Mouse (Mus musculus) megakaryocyte, embryonic 14.5 days (primary cell): ENCODE data around the gene Utp20. TPM values are rescaled to one million over a fixed set of nuclear protein-coding genes. Genes with fewer than 3 reads are reported as not detected.

Source experiments
- H3K27me3 ChIP-seq: replicated peaks from 2 replicates; pipeline ENCODE3; 2012; ENCODE audit warnings: inconsistent platforms
- H3K36me3 ChIP-seq: replicated peaks from 2 replicates; pipeline ENCODE3; 2012; ENCODE audit warnings: low read length, inconsistent platforms, mixed read lengths
- H3K4me1 ChIP-seq: 2 replicates; pipeline ENCODE4 v1.6.1; 2012; ENCODE audit warnings: inconsistent platforms
- H3K4me3 ChIP-seq: replicated peaks from 2 replicates; pipeline ENCODE3; 2012; ENCODE audit warnings: moderate library complexity, mild to moderate bottlenecking, inconsistent platforms
- H3K9me3 ChIP-seq: 2 replicates; pipeline ENCODE4 v1.6.1; 2012; ENCODE audit warnings: inconsistent platforms
- FLI1 ChIP-seq: IDR thresholded peaks from 2 replicates; pipeline ENCODE4 v1.6.1; 2012; ENCODE audit warnings: low read length, inconsistent platforms, mixed read lengths
- GATA1 ChIP-seq: IDR thresholded peaks from 3 replicates; pipeline ENCODE4 v1.6.1; 2012; ENCODE audit warnings: mixed read lengths, low read length, inconsistent platforms, borderline replicate concordance
- polyA plus RNA-seq: library from polyadenylated mRNA; stranded (reverse); fragments of >175 nt; gene quantifications from 2 replicates; pipeline ENCODE4 v1.2.3, GENCODE M21; 2012; ENCODE audit warnings: low replicate concordance; ENCODE audit not compliant: insufficient read depth

Utp20 gene
- polyA plus RNA-seq, 1 experiment: 1.3 TPM

GRCm38 (mm10) chr10:88725343-88725742 lies 101.3 kb downstream of the Utp20 start:
- TF ChIP-seq FLI1 (no peak), GATA1 (no peak)
- H3K27me3 ChIP-seq: no peaks in the 10 kb centered on the region
- no peaks in the 10 kb centered on the region for H3K36me3 ChIP-seq
- H3K9me3 ChIP-seq: 0 out of 2 replicates have a peak, but pooled peaks cover 3% of the 10 kb centered on the region
- no peak overlapping the region for H3K4me3 ChIP-seq
- peaks cover 5% of the 10 kb centered on the region for H3K4me1 ChIP-seq

GRCm38 (mm10) chr10:88719618-88720017 lies 107.0 kb downstream of the Utp20 start:
- H3K4me3 ChIP-seq: no peak overlapping the region
- H3K4me1 ChIP-seq: 0 out of 2 replicates have a peak, but pooled peaks cover 1% of the 10 kb centered on the region
- no peaks in the 10 kb centered on the region for H3K27me3 ChIP-seq
- no peaks in the 10 kb centered on the region for H3K36me3 ChIP-seq
- H3K9me3 ChIP-seq: 0 out of 2 replicates have a peak, but pooled peaks cover 3% of the 10 kb centered on the region
- no peak for TF ChIP-seq GATA1

- Histone ChIP-seq H3K27me3 (peaks cover 2% of the 10 kb centered on the region), H3K9me3 (0 out of 2 replicates have a peak, but pooled peaks cover 3% of the 10 kb centered on the region), H3K4me3 (no peak overlapping the region), H3K36me3 (no peaks in the 10 kb centered on the region), H3K4me1 (no peaks in the 10 kb centered on the region)
- no peak for TF ChIP-seq GATA1
- TF ChIP-seq FLI1: no peak
Observed at GRCm38 (mm10) chr10:88717756-88718025, 108.9 kb downstream of the Utp20 start.

- Histone ChIP-seq H3K4me1 (no peaks in the 10 kb centered on the region), H3K4me3 (no peak overlapping the region), H3K36me3 (no peaks in the 10 kb centered on the region), H3K9me3 (0 out of 2 replicates have a peak, but pooled peaks cover 3% of the 10 kb centered on the region), H3K27me3 (peaks cover 2% of the 10 kb centered on the region)
- TF ChIP-seq GATA1 (no peak), FLI1 (no peak)
Observed at GRCm38 (mm10) chr10:88716986-88717755, 109.4 kb downstream of the Utp20 start.

GRCm38 (mm10) chr10:88715621-88716020 lies 111.0 kb downstream of the Utp20 start:
- no peak for TF ChIP-seq FLI1
- TF ChIP-seq GATA1: no peak

GRCm38 (mm10) chr10:88714744-88715143 lies 111.9 kb downstream of the Utp20 start:
- TF ChIP-seq FLI1 (no peak), GATA1 (no peak)
- Histone ChIP-seq H3K27me3 (peaks cover 5% of the 10 kb centered on the region), H3K4me3 (no peak overlapping the region), H3K36me3 (no peaks in the 10 kb centered on the region), H3K4me1 (no peaks in the 10 kb centered on the region), H3K9me3 (no peaks in the 10 kb centered on the region)

More at GRCm38 (mm10) chr10:88715621-88716020, 111.0 kb downstream of the Utp20 start:
- no peaks in the 10 kb centered on the region for H3K4me1 ChIP-seq
- no peaks in the 10 kb centered on the region for H3K36me3 ChIP-seq
- H3K4me3 ChIP-seq: no peak overlapping the region
- 0 out of 2 replicates have a peak, but pooled peaks cover 2% of the 10 kb centered on the region for H3K9me3 ChIP-seq
- H3K27me3 ChIP-seq: peaks cover 5% of the 10 kb centered on the region

- no peak overlapping the region for H3K4me3 ChIP-seq
- peaks cover 4% of the 10 kb centered on the region for H3K4me1 ChIP-seq
- H3K9me3 ChIP-seq: no peaks in the 10 kb centered on the region
- no peak for TF ChIP-seq GATA1
- TF ChIP-seq FLI1: no peak
- H3K27me3 ChIP-seq: peaks cover 5% of the 10 kb centered on the region
- no peaks in the 10 kb centered on the region for H3K36me3 ChIP-seq
Observed at GRCm38 (mm10) chr10:88712359-88712758, 114.2 kb downstream of the Utp20 start.

- peaks cover 4% of the 10 kb centered on the region for H3K4me1 ChIP-seq
- peaks cover 22% of the 10 kb centered on the region for H3K9me3 ChIP-seq
- peaks cover 11% of the 10 kb centered on the region for H3K27me3 ChIP-seq
- H3K4me3 ChIP-seq: no peak overlapping the region
- no peak for TF ChIP-seq FLI1
- no peak for TF ChIP-seq GATA1
- H3K36me3 ChIP-seq: no peaks in the 10 kb centered on the region
Observed at GRCm38 (mm10) chr10:88708671-88709523, 117.7 kb downstream of the Utp20 start.

- H3K4me3 ChIP-seq: no peak overlapping the region
- no peaks in the 10 kb centered on the region for H3K4me1 ChIP-seq
- no peaks in the 10 kb centered on the region for H3K36me3 ChIP-seq
- H3K9me3 ChIP-seq: peaks cover 26% of the 10 kb centered on the region
- H3K27me3 ChIP-seq: peaks cover 2% of the 10 kb centered on the region
- TF ChIP-seq GATA1 (no peak), FLI1 (no peak)
Observed at GRCm38 (mm10) chr10:88700938-88701337, 125.7 kb downstream of the Utp20 start.

Other genes starting within 250 kb of the Utp20 start
- not detected in 2 replicates for gene Mybpc1, start 221.7 kb downstream of the Utp20 start, polyA plus RNA-seq
- not detected in 2 replicates for gene Spic, start 141.8 kb downstream of the Utp20 start, polyA plus RNA-seq
- 6.0 and 25.2 TPM in 2 replicates for gene Arl1, start 95.9 kb downstream of the Utp20 start, polyA plus RNA-seq
- gene Slc5a8, start 59.2 kb upstream of the Utp20 start, polyA plus RNA-seq: not detected in 2 replicates